Mouse (Mus musculus): ENCODE measurements at regions not wholly inside any gene's neighbourhood (a gene's known extent, or its start where the extent isn't known, plus 50 kb on each side); places are given as distances from the start of the nearest gene placed in this dataset.

GRCm38 (mm10) chr14:24985806-24986359 lies 473.1 kb upstream of the Zmiz1 start:
- TF ChIP-seq CTCF (IDR thresholded peaks at IDR 0.05): no peak
- H3K9me3 ChIP-seq (ENCODE audit: low read length): no peaks in the 10 kb centered on the region

DNA sequence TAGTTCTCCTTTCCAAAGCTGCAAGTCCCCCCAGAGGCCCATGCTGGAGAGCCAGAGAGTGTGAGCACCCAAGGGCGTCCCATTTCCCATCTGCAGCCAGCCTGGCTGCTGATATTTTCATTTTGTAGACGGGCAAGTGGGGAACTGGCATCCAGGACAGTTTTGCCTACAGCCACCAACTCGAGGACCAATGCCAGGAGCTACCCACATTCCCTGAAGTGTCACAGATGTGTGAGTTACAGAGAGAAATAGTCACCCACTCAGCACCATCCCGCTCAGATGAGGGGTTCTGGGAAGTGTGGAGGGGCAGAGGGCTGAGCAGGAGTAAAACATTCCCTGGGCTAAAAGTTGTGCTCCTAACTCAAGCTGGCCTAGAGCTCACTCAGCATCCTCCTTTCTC lies 472.6 kb upstream of the Zmiz1 start:
- Histone ChIP-seq H3K4me1 (ENCODE audit: insufficient read depth, low read length) (no peaks in the 10 kb centered on the region), H3K4me2 (ENCODE audit: low read depth, low read length, poor library complexity, severe bottlenecking) (no peak overlapping the region), H3K27ac (ENCODE audit: low read depth, low read length) (no peak overlapping the region), H3K9me3 (ENCODE audit: low read length) (no peaks in the 10 kb centered on the region), H3K36me3 (ENCODE audit: insufficient read depth, low read length) (no peaks in the 10 kb centered on the region), H3K4me3 (ENCODE audit: low read depth, low read length) (no peak overlapping the region), H3K9ac (replicated peaks; ENCODE audit: low read length, poor library complexity, severe bottlenecking) (no peak overlapping the region), H3K27me3 (ENCODE audit: insufficient read depth, low read length) (no peaks in the 10 kb centered on the region)
- DNase-seq (ENCODE audit: low spot score) (no peak), ATAC-seq (ENCODE audit: low FRiP score) (no peak)
- no peak for TF ChIP-seq CTCF (IDR thresholded peaks at IDR 0.05)
- WGBS: 78% methylated on average over 4 of the region's 4 CpGs

More at GRCm38 (mm10) chr14:24985806-24986359, 473.1 kb upstream of the Zmiz1 start:
- H3K4me1 ChIP-seq (ENCODE audit: insufficient read depth, low read length): no peaks in the 10 kb centered on the region
- ATAC-seq (ENCODE audit: low FRiP score) (no peak), DNase-seq (ENCODE audit: low spot score) (no peak)
- H3K36me3 ChIP-seq (ENCODE audit: insufficient read depth, low read length): no peaks in the 10 kb centered on the region
- H3K27me3 ChIP-seq (ENCODE audit: insufficient read depth, low read length): no peaks in the 10 kb centered on the region
- 57% methylated on average over 6 of the region's 6 CpGs for WGBS
- no peak overlapping the region for H3K9ac ChIP-seq (replicated peaks; ENCODE audit: low read length, poor library complexity, severe bottlenecking)
- H3K27ac ChIP-seq (ENCODE audit: low read depth, low read length): no peak overlapping the region
- no peak overlapping the region for H3K4me3 ChIP-seq (ENCODE audit: low read depth, low read length)
- no peak overlapping the region for H3K4me2 ChIP-seq (ENCODE audit: low read depth, low read length, poor library complexity, severe bottlenecking)

DNA sequence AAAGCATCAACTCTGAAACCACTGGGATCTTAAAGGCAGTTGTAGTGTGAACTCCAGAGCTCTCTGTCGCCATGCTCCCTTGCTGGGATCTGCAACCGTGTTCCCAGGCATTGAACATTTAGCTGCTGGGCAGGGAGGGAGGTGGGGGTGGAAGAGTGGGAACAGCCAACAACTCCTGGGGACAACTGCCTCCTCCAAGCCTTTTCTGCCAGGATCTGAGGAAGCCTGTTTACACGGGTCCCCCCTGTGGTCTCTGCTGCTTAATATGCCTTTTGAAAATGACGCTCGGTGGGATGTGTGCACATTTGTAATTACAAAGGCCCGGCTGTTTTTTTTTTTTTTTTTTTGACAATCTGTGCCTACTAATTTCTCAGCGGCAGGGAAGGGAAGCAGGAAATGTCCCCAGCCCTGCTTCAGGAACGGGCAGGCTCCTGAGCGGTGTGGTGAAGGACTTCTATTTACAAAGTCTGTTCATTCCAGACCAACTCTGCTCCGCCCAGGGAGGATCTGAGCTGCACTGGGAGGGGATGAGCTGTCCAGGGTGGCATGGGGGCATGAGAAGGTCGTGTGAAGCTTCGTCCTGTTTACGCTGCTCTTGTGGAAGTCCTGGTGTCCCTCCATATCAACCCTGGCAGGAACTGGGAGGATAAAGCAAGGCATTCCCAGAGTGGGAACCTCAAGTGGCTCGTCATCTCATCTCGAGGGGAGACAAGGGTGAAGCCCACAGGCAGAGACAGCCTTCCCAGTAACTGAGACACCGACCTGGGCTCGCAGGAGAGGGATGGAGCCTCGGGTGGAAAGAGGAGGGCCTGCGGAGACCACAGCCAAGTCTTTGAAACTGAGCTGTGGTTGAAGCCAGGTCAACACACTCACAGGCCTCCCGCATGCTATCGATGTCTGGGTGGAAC lies 465.0 kb upstream of the Zmiz1 start:
- peak; percentile 25; the same call in 1 of the 2 replicates for ATAC-seq (ENCODE audit: low FRiP score)
- Histone ChIP-seq H3K9me3 (ENCODE audit: low read length) (no peaks in the 10 kb centered on the region), H3K27me3 (ENCODE audit: insufficient read depth, low read length) (no peaks in the 10 kb centered on the region), H3K4me2 (ENCODE audit: low read depth, low read length, poor library complexity, severe bottlenecking) (no peak overlapping the region), H3K27ac (ENCODE audit: low read depth, low read length) (peak overlapping the region; percentile 4; the same call in 1 of the 2 replicates), H3K4me1 (ENCODE audit: insufficient read depth, low read length) (peaks cover 5% of the 10 kb centered on the region; the same call in 1 of the 2 replicates), H3K36me3 (ENCODE audit: insufficient read depth, low read length) (no peaks in the 10 kb centered on the region), H3K9ac (replicated peaks; ENCODE audit: low read length, poor library complexity, severe bottlenecking) (0 out of 2 replicates have a peak overlapping the region, but pooled peaks have one; percentile 8), H3K4me3 (ENCODE audit: low read depth, low read length) (no peak overlapping the region)
- peak; percentile 87 for DNase-seq (ENCODE audit: low spot score)
- peak; percentile 17; the same call in 1 of the 2 replicates for TF ChIP-seq CTCF (IDR thresholded peaks at IDR 0.05)
- 32% methylated on average over 21 of the region's 21 CpGs for WGBS

DNA sequence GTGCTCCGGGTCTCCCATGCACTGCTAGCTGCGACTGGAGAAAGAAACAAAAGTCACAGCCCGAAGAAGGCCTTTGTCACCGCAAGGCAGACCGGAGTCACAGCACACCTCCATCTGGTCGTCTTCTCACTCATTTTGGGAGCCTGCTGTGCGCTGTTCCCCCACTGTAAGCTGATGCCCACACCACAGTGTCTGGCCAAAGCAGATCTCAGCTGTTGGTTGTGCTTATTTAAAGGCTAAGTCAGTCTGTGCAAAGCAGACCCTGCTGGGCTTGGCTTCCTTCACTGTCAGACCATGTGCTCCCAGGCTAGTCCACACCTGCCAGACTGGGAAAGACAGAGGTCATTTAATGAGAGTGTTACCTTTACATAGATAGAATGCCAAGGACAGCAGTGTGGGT lies 463.8 kb upstream of the Zmiz1 start:
- H3K27me3 ChIP-seq (ENCODE audit: insufficient read depth, low read length): no peaks in the 10 kb centered on the region
- DNase-seq (ENCODE audit: low spot score): peak; percentile 76
- WGBS: 40% methylated on average over 7 of the region's 7 CpGs
- no peak overlapping the region for H3K27ac ChIP-seq (ENCODE audit: low read depth, low read length)
- TF ChIP-seq CTCF (IDR thresholded peaks at IDR 0.05): no peak
- peaks cover 5% of the 10 kb centered on the region; the same call in 1 of the 2 replicates for H3K4me1 ChIP-seq (ENCODE audit: insufficient read depth, low read length)
- H3K36me3 ChIP-seq (ENCODE audit: insufficient read depth, low read length): no peaks in the 10 kb centered on the region
- H3K9ac ChIP-seq (replicated peaks; ENCODE audit: low read length, poor library complexity, severe bottlenecking): no peak overlapping the region
- no peak; the same call in 1 of the 2 replicates for ATAC-seq (ENCODE audit: low FRiP score)
- no peaks in the 10 kb centered on the region for H3K9me3 ChIP-seq (ENCODE audit: low read length)
- no peak overlapping the region for H3K4me2 ChIP-seq (ENCODE audit: low read depth, low read length, poor library complexity, severe bottlenecking)
- no peak overlapping the region for H3K4me3 ChIP-seq (ENCODE audit: low read depth, low read length)

DNA sequence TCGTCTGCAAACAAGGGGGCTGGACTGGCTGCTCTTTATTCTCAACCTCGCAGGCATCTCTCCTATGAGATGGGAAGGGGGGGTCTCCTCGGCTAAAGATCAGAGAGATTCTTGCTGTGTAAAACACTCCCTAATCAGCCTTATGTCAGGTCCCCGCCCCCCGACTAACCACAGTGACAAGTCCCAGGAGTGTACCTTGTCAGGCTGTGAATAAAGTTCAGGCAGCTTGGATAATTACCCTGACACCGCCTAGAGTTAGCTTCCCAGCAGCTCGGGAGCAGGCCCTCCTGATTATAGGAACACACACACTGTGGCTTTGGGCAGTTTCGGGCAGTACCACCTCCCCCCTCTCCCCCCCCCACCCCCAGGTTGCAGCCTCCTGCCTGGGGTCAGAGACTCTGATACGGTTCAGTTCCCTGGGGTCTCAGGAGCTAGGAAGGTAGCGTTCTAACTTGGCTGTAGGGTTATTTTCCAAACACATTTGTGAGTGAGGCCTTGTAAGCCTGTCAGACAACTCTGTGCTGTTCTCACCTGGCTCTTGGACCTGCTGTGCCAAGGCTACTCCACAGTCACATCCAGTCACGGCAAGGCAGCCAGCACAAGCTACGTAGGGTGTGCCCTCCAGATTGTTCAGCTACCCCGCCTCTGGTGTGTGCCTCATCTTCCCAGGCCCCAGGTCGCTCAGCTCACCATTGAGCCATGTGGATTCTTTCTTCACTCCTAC lies 461.0 kb upstream of the Zmiz1 start:
- 32% methylated on average over 14 of the region's 14 CpGs for WGBS
- H3K36me3 ChIP-seq (ENCODE audit: insufficient read depth, low read length): no peaks in the 10 kb centered on the region
- H3K4me2 ChIP-seq (ENCODE audit: low read depth, low read length, poor library complexity, severe bottlenecking): no peak overlapping the region
- no peak overlapping the region for H3K9ac ChIP-seq (replicated peaks; ENCODE audit: low read length, poor library complexity, severe bottlenecking)
- H3K27me3 ChIP-seq (ENCODE audit: insufficient read depth, low read length): no peaks in the 10 kb centered on the region
- H3K9me3 ChIP-seq (ENCODE audit: low read length): no peaks in the 10 kb centered on the region
- H3K4me1 ChIP-seq (ENCODE audit: insufficient read depth, low read length): peaks cover 5% of the 10 kb centered on the region; the same call in 1 of the 2 replicates
- no peak for TF ChIP-seq CTCF (IDR thresholded peaks at IDR 0.05)
- no peak for DNase-seq (ENCODE audit: low spot score)
- H3K4me3 ChIP-seq (ENCODE audit: low read depth, low read length): no peak overlapping the region
- no peak for ATAC-seq (ENCODE audit: low FRiP score)
- no peak overlapping the region for H3K27ac ChIP-seq (ENCODE audit: low read depth, low read length)

Data from midbrain, postnatal 0 days (tissue).